Mouse (Mus musculus): ENCODE measurements around the gene Gjb4.

The Gjb4 gene

DNA sequence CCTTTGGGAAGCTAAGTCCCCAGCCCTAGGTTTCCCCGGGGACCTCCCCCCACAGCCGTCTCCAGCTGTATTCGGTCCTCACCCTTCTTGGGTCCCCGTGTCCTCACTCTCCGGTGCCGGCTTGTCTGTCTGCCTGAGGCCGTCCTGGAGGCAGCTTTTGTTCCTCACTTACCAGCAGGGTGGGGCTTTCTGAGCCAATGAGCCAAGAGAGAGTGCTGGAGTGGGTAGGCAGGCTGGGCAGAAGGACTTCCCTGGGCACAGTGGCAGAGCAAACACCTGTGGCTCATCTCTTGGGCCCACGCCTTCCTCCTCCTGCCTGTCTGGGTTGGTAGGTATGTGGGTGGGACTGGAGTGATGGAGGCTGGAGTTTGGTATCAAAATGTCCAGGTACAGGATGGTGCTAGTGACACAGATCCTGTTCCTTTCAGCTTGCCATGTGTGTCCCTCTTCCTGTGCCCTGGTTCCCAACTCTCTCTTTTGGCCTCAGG lies at the start of gene Gjb4:
Gjb4 (minus strand) TSS at position 131 of the 488 bp plus-strand sequence.
- DNase-seq = no peak

DNA sequence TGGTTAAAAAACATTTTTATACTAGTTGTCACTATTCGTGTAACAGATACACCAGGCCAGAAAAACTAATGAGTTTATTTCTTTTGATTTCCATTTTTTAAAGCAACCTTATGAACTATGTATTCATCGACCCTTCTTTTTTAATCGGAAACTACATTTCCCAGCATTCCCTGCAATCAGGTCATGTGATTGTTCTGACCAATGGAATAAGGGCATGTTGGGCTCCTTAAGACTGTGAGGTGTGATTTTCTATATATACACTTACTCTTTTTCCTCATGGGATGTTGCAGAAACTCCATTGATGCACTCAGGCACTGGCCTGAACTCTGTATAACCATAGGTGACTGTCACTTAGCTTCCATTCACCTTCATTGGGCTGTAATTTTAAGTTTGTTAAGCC lies 48.7 kb upstream of the Gjb4 start:
- DNase-seq = no peak

DNA sequence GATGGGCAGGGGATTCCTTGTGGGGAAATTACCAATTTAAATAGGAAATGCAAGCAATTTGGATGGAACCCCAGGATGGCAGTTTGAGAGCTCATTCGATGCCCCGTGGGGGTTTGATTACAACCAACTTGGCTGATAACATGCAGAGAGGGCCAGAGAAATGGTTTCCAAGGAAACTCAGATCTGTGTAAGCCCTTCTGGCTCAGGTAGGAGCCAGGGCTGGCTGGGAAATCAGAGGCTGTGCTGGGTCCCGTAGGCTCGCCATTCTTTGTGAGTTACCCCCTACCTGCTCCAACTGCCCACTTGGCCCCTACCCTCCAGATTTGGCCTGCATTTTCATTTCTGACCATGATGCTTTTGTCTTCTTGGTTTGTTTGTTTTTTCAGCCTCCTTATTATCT lies 48.3 kb upstream of the Gjb4 start:
- no peak for DNase-seq

DNA sequence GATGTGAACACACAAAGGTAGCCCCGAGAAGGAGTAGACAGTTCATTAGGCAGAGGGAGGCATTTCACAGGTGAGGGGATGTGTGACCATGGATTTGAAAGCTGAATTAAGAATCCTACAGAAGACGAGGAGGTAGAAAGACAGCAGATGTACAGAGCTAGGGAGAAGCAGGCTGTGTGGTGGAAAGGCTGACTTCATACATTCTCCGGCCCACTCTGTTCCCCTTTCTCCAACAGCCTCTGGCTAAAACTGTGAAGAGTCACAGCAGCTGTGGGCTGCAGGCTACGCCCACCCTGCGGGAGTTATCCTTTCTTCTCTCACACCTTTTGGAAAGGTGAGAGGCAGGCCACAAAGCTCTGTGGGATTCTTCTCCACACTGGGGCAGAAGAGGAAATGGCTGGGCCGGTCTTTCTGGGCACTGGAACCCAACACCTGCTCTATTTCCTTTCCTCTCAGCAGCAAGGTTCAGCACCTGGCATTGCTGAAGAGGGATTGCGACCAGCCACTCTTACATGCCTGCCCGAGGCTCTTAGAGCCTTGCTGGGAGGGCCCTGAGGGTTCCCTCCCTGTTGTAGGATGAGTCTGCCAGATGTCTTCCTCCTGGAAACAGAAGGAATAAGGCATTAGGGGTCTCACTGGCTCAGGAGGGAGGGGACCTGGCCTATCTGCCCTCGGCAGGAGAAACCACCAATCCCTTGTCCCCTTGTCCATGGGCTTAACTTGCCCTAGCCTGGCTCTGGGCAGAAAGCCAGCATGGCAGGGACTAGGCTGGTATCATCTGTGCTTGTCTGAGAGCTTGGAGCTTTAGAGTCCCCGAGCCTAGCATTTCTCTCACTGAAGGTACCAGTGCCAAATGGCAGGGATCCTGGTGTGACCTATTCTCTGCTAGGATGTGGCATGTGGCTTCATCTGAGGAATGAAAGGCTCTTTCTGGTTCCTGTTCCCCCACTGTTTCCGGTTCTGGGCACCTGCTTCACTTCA lies 46.6 kb upstream of the Gjb4 start:
- DNase-seq = peak; percentile 12

DNA sequence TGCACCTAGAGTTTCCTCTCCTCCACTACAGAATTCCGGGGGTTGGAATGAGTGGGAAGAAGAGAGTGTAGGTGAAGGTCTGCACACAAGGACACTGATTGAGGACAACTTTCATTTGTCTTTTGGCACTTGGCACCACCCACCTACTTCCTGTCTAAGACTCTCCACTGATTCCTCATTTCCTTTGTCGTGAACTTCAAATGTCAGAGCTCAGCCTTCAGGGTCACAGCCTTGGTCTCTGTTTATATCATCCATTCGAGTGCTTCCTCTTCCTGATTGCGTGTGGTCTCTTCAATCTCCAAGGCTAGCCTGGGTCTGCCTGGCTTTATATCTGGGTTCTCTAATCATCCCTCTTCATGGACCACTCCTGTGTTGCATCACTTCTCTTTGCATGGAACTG lies 41.7 kb upstream of the Gjb4 start:
- DNase-seq = no peak

DNA sequence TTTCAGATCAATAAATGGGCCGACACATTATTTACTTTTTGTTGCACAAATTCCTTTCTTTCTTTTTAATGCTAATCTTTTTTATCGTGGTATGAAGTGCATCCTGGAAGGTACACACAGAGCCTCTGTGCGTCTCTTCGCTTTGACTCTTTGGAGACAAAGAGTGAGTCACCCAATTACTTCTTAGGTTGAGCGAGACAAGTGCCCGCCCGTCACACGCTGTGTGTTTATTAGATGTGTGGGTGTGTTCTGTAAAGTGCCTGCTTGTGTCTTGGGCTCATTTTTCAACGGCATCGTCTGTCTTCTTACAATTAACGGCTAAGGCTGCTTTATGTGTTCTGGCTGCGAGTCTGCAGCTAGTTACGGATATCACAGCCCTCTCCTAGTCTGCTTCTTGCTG lies 35.8 kb upstream of the Gjb4 start:
- no peak for DNase-seq

DNA sequence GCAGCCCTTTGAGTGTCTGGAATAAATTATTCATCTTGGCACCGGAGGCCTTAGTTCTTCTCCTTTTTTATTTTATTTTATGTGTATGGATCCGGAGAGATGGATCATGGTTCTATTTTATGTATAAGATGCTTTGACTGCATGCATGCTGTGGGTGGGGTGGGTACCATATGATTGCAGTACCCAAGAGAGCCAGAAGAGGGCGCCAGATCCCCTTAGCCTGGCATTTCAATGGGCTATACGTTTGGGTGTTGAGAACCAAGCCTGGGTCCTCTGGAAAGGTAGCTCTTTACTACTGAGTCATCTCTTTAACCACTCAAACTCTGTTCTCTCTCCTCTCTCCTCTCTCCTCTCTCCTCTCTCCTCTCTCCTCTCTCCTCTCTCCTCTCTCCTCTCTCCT lies 23.5 kb upstream of the Gjb4 start:
- peak; percentile 65 for DNase-seq

DNA sequence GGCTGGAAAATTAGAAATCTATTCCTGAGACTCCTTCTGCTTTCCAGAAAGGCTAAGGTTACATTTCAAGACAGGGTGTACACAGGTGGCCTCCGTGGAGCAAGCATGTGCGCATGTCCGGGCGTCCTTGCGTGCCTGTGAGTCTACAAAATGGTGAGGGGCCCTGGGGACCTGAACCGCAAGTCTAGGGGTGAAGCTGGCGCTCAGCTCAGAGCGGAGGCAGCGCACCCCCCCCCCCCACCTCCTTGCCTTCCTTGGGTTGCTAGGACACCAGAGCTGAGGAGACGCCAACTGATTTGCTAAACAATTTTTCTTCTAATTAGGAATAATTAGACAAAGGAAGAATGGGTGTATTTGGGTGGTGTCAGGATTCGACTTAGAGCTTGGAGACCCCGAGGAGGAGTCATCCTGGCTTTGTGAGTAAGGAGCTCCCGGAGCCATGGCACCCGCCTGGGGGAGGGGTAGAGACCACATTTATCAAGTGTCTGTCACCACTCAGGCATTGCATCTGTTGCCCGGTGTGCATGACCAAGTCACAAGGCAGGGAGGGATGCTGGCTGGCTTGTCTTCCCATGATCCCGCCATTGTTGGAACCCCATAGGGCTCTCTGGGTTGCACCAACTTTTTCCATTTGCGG lies 21.8 kb upstream of the Gjb4 start:
- DNase-seq = no peak

DNA sequence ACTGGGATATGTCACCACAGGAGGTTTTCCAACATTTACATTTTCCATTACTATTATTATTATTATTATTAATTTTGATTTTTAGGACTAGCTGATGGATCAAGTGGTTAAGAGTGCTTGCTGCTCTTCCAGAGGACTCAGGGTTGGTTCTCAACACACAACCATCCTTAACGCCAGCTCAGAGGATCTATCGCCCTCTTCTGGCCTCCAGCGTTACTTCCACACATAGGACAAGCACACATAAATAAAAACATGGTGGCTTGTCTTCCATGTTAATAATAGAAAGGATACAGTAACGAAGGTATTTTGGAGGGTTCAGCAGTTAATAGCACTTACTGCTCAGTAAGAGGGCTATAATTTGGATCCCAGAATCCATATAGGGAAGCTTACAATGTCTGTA lies 20.8 kb upstream of the Gjb4 start:
- DNase-seq = no peak

DNA sequence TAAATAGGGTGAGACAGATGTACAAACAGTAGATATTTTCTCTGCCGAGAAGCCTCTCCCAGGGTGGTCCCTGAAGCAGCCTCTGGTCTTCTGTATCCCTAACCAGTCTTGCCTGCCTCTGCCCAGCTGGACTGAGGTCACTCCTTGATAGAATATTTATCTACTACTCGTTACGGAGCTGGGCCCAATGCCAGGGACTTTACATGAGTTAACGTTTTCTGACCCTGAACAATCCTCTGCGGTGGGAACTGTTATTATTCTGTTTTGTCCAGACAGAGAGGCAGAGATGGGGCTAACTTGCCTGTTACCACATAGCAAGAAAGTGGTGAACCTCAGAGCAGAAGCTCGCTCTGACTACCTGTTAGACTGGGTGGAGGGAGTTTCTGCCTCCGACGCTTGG lies 19.6 kb upstream of the Gjb4 start:
- no peak for DNase-seq

DNA sequence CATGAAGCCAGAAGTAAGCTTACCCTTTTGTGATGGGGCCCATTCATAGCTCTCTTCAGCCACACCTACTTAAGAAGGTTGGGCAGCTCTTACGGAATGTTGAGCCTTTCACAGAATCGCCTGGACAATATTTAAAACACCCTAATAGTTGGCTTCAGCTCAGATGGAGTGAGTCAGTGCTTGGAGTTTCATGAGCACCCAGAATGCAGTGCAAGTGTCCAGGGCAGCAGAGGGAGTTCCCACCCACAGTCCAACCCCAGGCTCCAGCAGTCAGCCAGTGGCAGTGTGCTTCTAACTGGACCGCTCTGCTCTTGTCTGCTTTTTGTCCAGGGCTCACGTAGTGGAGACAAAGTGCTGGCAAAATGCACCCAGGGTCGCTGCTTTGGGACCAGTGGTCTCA lies 17.7 kb upstream of the Gjb4 start:
- DNase-seq = no peak

DNA sequence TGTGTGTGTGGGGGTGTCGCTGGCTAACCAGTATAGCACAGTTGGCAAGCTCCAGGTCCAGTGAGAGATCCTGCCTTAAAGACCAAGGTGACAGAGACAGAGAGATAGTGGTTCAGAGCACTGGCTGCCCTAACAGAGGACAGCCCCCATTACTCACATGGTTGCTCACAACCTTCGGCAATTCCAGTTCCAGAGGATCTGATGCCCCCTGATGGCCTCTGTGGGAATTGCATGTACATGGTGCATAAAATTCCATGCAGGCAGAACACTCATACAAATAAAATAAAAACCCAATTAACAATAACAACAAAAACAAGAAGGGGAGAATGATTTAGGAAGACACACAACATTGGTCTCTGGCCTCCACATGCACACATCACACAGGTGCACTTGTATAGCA lies 16.6 kb upstream of the Gjb4 start:
- DNase-seq = peak; percentile 48

DNA sequence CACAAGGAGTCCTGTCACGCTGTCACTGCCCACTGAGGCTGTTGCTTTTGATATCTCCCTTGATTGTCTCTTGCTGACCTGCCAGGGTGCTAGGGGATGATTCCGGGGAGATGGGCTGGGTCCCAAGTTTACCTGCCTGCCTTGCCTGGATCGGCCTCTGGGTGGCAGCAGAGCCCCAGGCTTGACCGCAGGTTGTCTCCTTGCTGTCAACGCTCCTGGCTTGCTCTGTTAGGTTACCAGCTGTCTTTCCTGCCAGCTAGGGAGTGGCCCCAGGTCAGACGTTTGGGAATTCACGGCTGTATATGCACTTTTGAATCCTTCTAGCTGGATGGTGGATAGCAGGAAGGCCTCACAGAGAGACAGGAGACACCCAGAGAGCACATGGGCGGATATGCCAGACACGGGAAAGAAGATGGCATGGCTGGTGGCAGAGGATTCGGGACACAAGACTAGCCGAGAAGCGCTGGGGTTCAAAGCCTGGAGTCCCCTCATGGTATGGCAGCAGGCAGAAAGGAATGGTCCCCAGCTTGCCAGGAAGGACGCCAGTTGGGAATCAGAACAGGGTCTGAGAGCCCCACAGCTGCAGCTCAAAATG lies 14.6 kb upstream of the Gjb4 start:
- DNase-seq = peak; percentile 78

DNA sequence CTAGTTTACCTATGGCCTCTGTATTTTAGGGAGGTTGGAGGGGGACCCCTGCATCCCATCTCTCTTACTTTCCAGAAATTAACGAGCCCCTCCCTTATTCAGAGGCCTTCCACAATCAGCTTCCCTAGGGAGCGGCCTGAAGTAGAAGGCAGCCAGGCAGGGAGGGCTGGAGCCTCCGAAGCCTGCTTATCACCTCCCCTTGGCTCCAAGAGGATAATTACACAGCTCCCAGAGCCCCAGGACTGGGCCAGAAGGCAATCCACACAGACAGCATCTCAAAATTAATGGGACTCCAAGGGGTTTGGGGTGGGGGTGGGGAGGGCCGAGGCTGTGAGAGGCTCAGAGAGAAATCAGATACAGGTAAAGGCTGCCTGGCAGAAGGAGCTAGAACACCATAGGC lies 12.0 kb upstream of the Gjb4 start:
- DNase-seq = no peak

DNA sequence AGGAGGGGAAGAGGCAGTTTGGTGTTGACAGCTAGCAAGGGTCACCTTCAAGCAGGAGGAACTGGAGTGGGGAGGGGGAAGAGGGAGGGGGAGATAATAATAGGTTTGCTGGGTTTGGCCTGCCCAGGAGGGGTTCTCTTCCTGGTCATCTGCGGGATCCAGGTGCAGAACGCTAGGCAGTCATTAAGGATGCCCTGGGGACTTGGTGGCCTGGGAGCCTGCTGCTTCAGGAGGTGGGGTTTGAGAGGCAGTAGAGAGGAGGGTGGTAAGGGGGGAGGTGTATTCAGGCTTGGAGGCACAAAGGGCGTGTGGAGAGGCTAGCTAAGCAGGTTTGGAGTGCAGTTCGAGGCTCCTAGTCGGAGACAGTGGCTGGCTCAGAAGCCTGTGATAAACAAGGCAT lies 11.6 kb upstream of the Gjb4 start:
- DNase-seq = no peak

DNA sequence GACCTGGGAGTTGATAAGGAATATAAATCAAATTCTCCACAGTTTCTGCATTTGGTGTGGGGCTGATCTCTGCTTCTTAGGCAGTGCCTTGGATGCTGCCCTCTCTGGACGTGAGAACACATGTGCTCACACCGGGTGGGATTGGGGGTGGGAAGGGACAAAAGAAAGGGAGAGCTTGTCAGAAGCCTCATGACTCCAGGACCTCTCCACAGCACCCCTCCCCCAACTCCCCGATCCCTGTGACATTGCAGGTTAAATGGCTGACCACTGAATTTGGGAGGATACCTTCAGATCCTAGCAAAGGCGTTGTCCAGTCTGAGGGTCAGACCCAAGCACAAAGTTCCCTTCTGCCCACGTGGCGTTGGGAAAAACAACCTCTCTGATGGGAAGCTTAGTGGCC lies 10.6 kb upstream of the Gjb4 start:
- DNase-seq = no peak

DNA sequence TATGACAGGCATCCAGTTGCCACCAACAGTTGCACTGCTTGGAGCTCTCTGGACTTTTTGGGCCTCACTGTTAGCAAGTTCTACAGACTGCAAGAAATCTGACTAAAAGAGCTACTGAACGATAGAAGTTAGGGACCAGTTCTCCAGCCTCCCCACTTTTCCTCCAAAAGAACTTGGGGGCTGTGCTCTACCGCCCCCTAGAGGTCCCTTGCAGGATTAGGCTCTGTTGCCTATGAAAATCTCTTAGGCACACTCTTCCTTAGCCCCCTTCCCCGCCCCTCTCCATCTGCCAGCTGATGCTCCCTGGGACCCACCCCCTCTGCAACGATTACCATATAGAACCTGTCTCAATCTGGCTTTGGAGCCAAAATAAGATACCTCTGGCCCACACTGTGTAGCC lies 9.4 kb upstream of the Gjb4 start:
- DNase-seq = peak; percentile 30

DNA sequence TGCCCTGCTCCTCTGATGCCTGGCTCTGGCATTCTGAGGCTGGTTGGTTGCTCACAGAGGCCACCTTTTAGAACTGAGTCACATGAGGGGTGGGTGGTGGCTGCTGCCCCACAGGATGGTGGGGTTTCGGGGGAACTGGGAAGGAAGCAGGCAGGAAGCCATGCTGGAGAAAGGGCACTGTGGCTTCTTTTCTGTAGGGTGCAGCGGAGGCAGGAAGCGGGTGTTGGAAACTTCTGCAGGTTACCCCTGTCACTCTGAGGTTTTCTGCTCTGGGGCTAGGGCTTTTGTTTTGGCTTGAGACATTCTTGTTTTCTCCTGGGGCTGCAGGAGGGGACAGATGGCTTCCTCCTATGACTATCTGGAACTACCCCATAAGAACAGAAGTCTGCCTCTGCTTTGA lies 8.6 kb upstream of the Gjb4 start:
- DNase-seq = no peak

DNA sequence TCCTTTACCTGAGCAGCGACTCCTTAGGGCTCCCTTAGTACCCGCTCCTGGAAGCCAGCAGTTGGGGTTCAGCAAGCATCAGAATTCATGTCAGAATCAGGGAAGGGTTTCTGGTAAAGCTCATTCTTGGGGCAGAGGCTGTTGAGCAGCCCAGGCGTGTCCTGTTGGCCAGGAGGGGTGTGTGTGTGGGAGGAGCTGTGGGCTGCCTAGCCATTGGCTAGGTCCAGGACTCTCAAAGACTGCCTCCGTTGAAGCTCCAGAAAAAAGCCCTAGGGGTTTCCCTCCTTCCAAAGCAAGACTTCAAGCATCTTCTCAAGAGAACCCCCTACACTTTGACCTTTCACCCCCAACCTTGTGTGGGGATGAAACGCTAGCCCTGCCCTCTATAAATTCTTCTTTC lies 4.1 kb upstream of the Gjb4 start, which contains the start of gene Gjb5:
Gjb5 (minus strand) TSS at position 164 of the 400 bp plus-strand sequence.
- no peak for DNase-seq

DNA sequence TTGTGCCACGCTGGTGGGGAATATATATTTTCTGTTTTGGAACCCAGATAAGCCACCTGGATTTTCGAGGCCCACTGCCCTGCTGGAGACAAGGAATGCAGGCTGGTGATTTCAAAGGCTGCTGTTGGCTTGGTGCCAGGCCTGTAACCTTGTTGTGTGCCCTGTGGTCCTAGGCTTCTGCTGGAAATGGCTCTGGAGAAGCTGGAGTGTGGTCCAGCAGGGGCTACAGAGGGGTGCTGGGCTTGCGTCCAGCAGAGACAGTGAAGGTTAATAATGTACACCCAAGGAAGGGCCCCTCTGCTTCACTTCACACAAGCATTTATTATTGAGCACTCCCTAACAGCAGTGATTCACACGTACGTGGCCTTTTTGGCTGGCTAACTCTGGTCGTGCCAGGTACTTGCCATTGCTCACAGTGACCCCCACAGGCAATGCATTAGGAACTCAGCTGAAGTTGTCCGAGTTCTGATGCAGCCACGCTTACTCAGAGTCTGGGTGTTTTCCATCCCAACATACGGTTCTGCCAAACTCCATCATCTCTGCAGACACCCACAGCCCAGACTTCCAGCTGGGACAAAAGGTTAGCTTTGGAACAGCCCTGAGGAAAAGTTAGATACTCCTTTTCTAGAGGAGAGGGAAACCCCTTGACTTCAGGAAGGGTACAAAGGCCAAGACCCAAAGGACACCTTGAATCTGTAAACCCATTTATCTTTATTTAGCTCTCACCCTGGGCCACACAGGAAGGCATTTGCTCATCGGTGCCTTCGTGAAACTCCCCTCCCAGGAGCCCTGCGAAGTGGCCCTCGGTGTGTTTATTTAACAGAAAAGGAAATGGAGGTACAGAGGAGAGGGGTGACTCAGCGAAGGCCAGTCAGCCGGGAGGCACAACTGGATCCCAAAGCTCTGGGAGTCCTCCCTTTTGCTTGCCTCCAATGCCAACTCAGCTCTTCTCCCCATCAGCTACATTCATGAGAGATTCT lies 915 bp upstream of the Gjb4 start:
- DNase-seq = no peak

DNA sequence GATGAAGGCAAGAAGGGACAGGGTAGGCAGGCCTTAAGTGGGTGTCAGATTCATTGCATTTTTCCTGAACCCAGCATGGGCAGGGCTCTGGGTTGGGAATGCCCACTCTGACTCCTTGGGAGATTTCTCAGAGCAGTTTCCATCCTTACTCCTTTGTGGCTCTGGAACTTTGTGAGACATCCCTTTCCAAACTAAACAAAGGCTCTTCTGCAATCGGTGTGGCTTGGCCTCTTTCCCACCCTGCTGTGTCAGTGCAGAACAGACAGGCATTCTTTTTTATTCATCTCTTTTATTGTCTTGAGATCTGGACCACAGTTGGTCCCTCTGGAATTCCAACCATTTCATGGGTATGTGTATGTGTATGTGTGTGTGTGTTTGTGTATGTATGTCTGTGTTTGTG lies 1.3 kb downstream of the Gjb4 start:
- no peak for DNase-seq

DNA sequence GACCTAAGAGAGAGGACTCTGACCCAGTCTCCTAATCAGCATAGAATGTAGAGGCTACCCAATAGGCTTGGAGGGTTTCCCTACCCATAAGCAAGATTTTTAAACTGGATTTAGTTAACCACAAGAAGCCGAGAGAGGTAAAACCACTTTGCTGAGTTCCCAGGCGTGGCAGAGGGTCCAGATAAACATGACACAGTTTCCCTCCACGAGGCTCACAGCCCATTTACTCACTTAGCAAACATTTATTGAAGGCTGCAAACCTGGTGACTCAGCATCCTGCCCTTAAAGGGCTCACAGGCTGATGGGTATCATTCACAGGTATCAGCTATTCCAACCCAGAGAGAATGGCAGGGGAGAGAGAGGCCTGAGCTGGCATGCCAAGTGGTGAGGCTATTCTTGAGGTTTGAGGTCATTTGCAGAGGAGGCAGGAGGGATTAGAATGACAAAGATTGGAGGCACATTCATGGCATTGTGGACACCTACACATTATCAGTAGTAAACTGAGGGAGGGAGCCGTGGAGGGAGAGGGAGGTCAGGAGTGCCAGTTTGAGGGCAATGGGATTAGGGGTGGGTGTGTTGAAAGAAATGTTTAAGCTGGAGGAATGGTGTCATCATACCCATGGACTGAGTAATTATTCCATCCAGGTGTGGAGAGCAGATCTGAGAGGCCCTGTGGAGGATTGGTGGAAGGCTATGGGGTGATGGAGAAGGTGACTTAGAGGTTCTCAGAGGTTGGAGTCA lies 4.2 kb downstream of the Gjb4 start:
- no peak for DNase-seq

All from thymus, postnatal 4 days (tissue).